Mouse (Mus musculus): ENCODE results near the gene Trp53rkb. TPM values are rescaled to one million over a fixed set of nuclear protein-coding genes. Genes with fewer than 3 reads are reported as not detected.

The Trp53rkb gene
- polyA plus RNA-seq, 1 experiment = 11.4 TPM

- H3K27me3 ChIP-seq (ENCODE audit: control insufficient read depth, insufficient read depth, low read length) = no peaks in the 10 kb centered on the region
- H3K4me3 ChIP-seq (ENCODE audit: control insufficient read depth, insufficient read depth, low read length) = no peak overlapping the region
- H3K36me3 ChIP-seq (ENCODE audit: control insufficient read depth, insufficient read depth, low read length) = peaks cover 18% of the 10 kb centered on the region
- H3K4me1 ChIP-seq (replicated peaks; ENCODE audit: control insufficient read depth, insufficient read depth, low read length) = no peaks in the 10 kb centered on the region
- no peak overlapping the region for H3K27ac ChIP-seq (ENCODE audit: control insufficient read depth, insufficient read depth, low read length)
- no peak for TF ChIP-seq POLR2A (IDR thresholded peaks at IDR 0.05; ENCODE audit: control insufficient read depth, extremely low read depth, insufficient read depth, low read length, poor library complexity)
- TF ChIP-seq CTCF (IDR thresholded peaks at IDR 0.05; ENCODE audit: borderline replicate concordance, control insufficient read depth, extremely low read depth, insufficient read depth, low read length, poor library complexity) = no peak
- DNase-seq = no peak
- WGBS = 98% methylated on average over 4 of the region's 4 CpGs
These were observed 42.5 kb downstream of the Trp53rkb start for GRCm38 (mm10) chr2:166834796-166835195.

DNA sequence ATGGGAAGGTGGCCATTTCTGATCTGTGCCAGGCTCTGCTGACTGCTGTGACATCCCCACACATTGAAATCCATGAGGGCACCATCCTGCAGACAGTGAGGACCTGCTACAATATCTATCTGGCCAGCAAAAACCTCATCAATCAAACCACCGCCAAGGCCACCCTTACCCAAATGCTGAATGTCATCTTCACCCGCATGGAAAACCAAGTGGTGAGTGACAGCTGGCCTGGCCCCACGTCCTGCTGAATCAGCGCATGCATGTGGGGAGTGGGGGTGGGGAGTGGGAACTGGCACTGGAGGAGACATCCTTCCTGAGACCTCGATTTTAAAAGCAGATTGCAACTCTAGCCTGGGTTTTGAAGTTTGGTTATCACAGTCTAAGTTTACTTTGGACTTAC lies 43.2 kb downstream of the Trp53rkb start:
- 52% methylated on average over 5 of the region's 5 CpGs for WGBS

GRCm38 (mm10) chr2:166841813-166842212 lies 49.5 kb downstream of the Trp53rkb start:
- H3K36me3 ChIP-seq (ENCODE audit: control insufficient read depth, insufficient read depth, low read length) = peaks cover 3% of the 10 kb centered on the region; the same call in 1 of the 2 replicates
- no peak for TF ChIP-seq CTCF (IDR thresholded peaks at IDR 0.05; ENCODE audit: borderline replicate concordance, control insufficient read depth, extremely low read depth, insufficient read depth, low read length, poor library complexity)
- TF ChIP-seq POLR2A (IDR thresholded peaks at IDR 0.05; ENCODE audit: control insufficient read depth, extremely low read depth, insufficient read depth, low read length, poor library complexity) = no peak
- H3K4me1 ChIP-seq (replicated peaks; ENCODE audit: control insufficient read depth, insufficient read depth, low read length) = no peaks in the 10 kb centered on the region
- H3K4me3 ChIP-seq (ENCODE audit: control insufficient read depth, insufficient read depth, low read length) = no peak overlapping the region
- DNase-seq = no peak
- WGBS = 88% methylated on average over 4 of the region's 4 CpGs
- no peak overlapping the region for H3K27ac ChIP-seq (ENCODE audit: control insufficient read depth, insufficient read depth, low read length)
- H3K27me3 ChIP-seq (ENCODE audit: control insufficient read depth, insufficient read depth, low read length) = no peaks in the 10 kb centered on the region

More for the DNA sequence above, 43.2 kb downstream of the Trp53rkb start:
- no peak for DNase-seq
- H3K4me3 ChIP-seq (ENCODE audit: control insufficient read depth, insufficient read depth, low read length) = no peak overlapping the region
- H3K36me3 ChIP-seq (ENCODE audit: control insufficient read depth, insufficient read depth, low read length) = peaks cover 18% of the 10 kb centered on the region
- TF ChIP-seq POLR2A (IDR thresholded peaks at IDR 0.05; ENCODE audit: control insufficient read depth, extremely low read depth, insufficient read depth, low read length, poor library complexity) = no peak
- no peak for TF ChIP-seq CTCF (IDR thresholded peaks at IDR 0.05; ENCODE audit: borderline replicate concordance, control insufficient read depth, extremely low read depth, insufficient read depth, low read length, poor library complexity)
- H3K27me3 ChIP-seq (ENCODE audit: control insufficient read depth, insufficient read depth, low read length) = no peaks in the 10 kb centered on the region
- H3K27ac ChIP-seq (ENCODE audit: control insufficient read depth, insufficient read depth, low read length) = no peak overlapping the region
- no peaks in the 10 kb centered on the region for H3K4me1 ChIP-seq (replicated peaks; ENCODE audit: control insufficient read depth, insufficient read depth, low read length)

Other genes with a start within 250 kb of the Trp53rkb start
- gene Prex1, start 78.7 kb upstream of the Trp53rkb start, polyA plus RNA-seq (2012; rRNA removed) = 264 and 297 TPM in 2 replicates
- 18.7 and 20.0 TPM in 2 replicates for gene Arfgef2, start 13.1 kb downstream of the Trp53rkb start, polyA plus RNA-seq (2012; rRNA removed)
- 27.8 and 28.7 TPM in 2 replicates for gene Cse1l, start 113.5 kb downstream of the Trp53rkb start, polyA plus RNA-seq (2012; rRNA removed)
- 31.8 and 33.0 TPM in 2 replicates for gene Stau1, start 203.8 kb downstream of the Trp53rkb start, polyA plus RNA-seq (2012; rRNA removed)
- gene Ddx27, start 222.7 kb downstream of the Trp53rkb start, polyA plus RNA-seq (2012; rRNA removed) = 46.0 and 50.6 TPM in 2 replicates